Mouse (Mus musculus) small intestine, adult 2 months (tissue): Measurements from ENCODE around the gene Jade1. TPM values are rescaled to one million over a fixed set of nuclear protein-coding genes. Genes with fewer than 3 reads are reported as not detected.
A peak's percentile ranks its signal among the peaks of the same experiment; 100 is the strongest.

Source experiments
- H3K27ac ChIP-seq: fragments of 200-500 bp; 2 replicates; pipeline ENCODE4 v1.5.1; 2012; ENCODE audit warnings: low read depth, low read length, control low read depth, inconsistent platforms; ENCODE audit not compliant: insufficient read depth
- H3K27me3 ChIP-seq: fragments of 200-500 bp; 2 replicates; pipeline ENCODE4 v1.6.1; 2012; ENCODE audit warnings: mild to moderate bottlenecking, moderate library complexity, low read length, inconsistent platforms; ENCODE audit not compliant: control insufficient read depth, insufficient read depth
- H3K36me3 ChIP-seq: fragments of 200-500 bp; 2 replicates; pipeline ENCODE4 v1.6.1; 2012; ENCODE audit warnings: mild to moderate bottlenecking, low read length, control low read depth, inconsistent platforms; ENCODE audit not compliant: control insufficient read depth, insufficient read depth
- H3K4me1 ChIP-seq: fragments of 200-500 bp; 2 replicates; pipeline ENCODE4 v1.6.1; 2012; ENCODE audit warnings: low read length, inconsistent platforms, mixed read lengths; ENCODE audit not compliant: control insufficient read depth, insufficient read depth, insufficient read length
- H3K4me3 ChIP-seq: fragments of 200-500 bp; 2 replicates; pipeline ENCODE4 v1.5.1; 2012; ENCODE audit warnings: low read depth, mild to moderate bottlenecking, control low read depth, inconsistent platforms, low read length, moderate library complexity
- CTCF ChIP-seq: fragments of 200-500 bp; IDR thresholded peaks from 2 replicates; pipeline ENCODE4 v1.5.1; 2012; ENCODE audit warnings: low read depth, mild to moderate bottlenecking, control low read depth, inconsistent platforms, low read length, moderate library complexity, mixed read lengths; ENCODE audit not compliant: insufficient replicate concordance, insufficient read length; ENCODE audit errors: extremely low read depth
- POLR2A ChIP-seq: fragments of 200-500 bp; IDR thresholded peaks from 2 replicates; pipeline ENCODE4 v1.6.1; 2012; ENCODE audit warnings: low read depth, mild to moderate bottlenecking, control low read depth, inconsistent platforms, low read length, moderate library complexity
- WGBS: fragments of 180-500 bp; shearing (Covaris S2); methylation state at CpG from one replicate; pipeline ENCODE4 v1.1.7; 2018; 5-methylcytosine and 5-hydroxymethylcytosine counted together
- polyA plus RNA-seq: library from polyadenylated mRNA; depleted of rRNA; stranded (reverse); fragments of >200 nt; gene quantifications from 2 replicates; pipeline ENCODE4 v1.2.3, GENCODE M21; 2012

Gene Jade1
- polyA plus RNA-seq, 1 experiment = 18.5 TPM

DNA sequence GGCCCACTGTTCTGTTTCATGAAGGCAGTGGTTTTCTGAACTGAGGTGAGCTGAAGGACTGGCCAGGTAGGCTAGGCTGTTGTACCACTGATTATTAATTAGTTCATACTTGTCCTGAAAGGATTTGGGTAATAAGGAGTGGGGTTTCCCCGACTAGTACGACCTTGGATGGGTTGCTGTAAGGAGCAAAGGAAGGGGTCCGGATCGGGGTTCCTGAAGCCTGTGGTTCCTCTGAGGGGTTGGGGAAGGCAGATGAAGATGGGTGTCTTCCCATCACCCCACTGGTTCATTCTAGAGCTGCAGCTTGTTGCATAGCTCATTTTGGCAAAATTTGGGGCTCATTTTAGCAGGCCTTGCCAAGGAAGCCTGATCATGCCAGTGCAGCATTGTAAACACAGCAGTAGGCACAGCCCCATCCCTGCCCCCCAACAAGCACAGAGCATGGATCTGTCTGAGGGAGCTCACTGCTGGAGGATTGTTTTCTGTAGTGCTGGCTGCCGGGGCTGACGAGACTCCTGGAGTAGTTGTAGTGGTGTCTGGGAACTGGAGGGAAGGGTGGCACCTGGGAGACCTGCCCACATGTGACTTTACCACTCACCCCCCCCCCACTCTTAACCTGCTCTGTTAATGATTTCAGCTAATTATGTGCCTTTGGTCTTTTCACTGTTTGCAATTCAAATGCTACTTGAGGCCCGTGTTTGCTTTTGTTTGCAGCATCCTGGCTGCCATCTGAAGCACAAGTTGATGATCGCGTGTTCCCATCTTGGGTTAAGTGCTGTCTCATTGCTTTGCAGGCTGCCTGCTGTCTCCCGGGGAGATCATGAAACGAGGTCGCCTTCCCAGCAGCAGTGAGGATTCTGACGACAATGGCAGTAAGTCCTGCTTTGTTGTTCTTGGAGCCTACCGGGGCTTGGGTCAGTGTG lies 25.1 kb downstream of the Jade1 start:
- peak overlapping the region; percentile 80 for H3K27ac ChIP-seq
- H3K4me1 ChIP-seq = peaks cover 35% of the 10 kb centered on the region
- H3K4me3 ChIP-seq = no peak overlapping the region
- no peaks in the 10 kb centered on the region for H3K27me3 ChIP-seq
- WGBS = 27% methylated on average over 14 of the region's 14 CpGs
- H3K36me3 ChIP-seq = no peaks in the 10 kb centered on the region
- TF ChIP-seq CTCF (no peak), POLR2A (no peak)

DNA sequence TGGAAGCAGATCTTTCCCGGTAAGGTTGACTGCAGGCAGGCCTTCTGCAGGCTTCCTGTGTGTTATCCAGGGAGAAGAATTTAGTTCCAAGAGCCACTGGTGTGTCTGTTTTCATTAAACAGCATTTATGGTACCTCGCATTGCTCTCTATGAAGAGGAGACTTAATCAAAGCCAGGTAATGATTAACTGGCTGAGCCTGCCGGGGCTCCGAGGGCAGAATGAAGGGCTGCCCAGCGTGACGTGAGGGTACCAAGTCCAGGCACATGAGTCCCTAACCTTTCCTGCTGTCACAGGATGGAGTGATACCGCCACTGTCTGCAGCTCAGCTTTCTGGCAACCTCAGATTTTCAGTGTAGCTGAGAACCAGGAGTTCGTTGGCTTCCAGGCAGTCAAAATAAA lies 25.9 kb downstream of the Jade1 start:
- no peak for TF ChIP-seq CTCF
- no peak for TF ChIP-seq POLR2A
- H3K27me3 ChIP-seq = no peaks in the 10 kb centered on the region
- H3K4me3 ChIP-seq = no peak overlapping the region
- 27% methylated on average over 8 of the region's 8 CpGs for WGBS
- peak overlapping the region; percentile 95 for H3K27ac ChIP-seq
- H3K36me3 ChIP-seq = no peaks in the 10 kb centered on the region
- H3K4me1 ChIP-seq = peaks cover 37% of the 10 kb centered on the region

DNA sequence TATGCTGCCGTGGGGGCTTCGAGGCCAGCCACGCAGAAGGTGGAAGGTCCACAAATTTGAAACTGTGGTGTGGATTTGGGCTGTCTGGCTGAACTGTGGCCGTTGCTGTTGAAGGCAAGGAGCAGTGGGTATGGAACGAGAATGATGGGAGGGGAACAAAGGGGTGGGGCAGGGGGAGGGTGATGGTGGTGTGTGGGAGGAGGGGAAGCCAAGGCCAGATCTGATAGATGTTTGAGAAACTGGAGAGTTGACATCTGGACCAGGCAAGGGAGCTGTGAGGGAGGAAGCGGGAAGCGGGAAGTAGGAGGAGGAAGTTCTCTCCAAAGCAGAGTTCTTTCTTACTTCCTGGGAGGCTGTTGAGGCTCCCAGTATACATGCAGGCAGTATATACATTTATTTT lies 26.7 kb downstream of the Jade1 start:
- TF ChIP-seq POLR2A (0 out of 2 replicates have a peak, but pooled peaks have one; percentile 14), CTCF (no peak)
- H3K4me1 ChIP-seq = peaks cover 42% of the 10 kb centered on the region
- H3K27ac ChIP-seq = peak overlapping the region; percentile 95
- 39% methylated on average over 7 of the region's 7 CpGs for WGBS
- H3K4me3 ChIP-seq = no peak overlapping the region
- H3K36me3 ChIP-seq = no peaks in the 10 kb centered on the region
- no peaks in the 10 kb centered on the region for H3K27me3 ChIP-seq

DNA sequence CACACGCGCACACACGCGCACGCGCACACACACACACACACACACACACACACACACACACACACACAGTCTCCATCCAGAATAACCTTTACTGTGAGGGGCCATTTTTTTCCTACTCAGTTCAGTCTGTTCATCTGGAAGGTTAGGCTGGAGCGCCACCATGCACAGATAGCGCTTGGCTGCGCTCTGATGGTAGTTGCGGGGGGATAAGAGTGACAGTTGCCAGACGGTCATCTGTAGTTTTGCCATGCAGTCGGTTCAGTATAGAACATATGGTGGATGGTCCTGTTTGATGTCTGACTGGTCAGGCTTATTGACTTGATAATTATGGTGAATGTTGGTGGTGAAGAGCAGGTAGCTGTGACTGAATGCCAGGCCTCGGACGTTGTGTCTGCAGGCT lies 27.6 kb downstream of the Jade1 start:
- no peak overlapping the region for H3K4me3 ChIP-seq
- H3K27ac ChIP-seq = no peak overlapping the region; the same call in 1 of the 2 replicates
- H3K36me3 ChIP-seq = no peaks in the 10 kb centered on the region
- no peaks in the 10 kb centered on the region for H3K27me3 ChIP-seq
- WGBS = 86% methylated on average over 14 of the region's 14 CpGs
- H3K4me1 ChIP-seq = peaks cover 50% of the 10 kb centered on the region
- TF ChIP-seq POLR2A = no peak
- no peak for TF ChIP-seq CTCF

DNA sequence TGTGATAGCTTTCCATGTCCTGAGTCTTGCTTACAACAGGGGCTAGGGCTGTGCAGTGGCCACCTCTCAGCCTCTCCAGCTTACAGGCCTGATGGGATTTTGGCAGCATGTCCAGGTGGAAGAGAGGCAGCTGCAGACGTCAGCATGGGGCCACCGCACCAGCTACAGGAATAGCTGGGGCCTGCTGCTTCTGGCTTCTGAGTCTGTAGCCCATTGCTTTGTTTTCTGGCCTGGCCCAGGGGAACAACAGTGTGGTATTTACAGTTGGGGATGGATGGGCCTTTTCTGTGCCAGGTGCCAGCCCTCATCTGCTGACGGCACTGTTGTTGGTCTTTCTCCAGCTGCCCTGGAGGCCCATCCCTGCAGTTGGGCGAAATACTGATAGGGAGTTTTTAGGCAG lies 28.1 kb downstream of the Jade1 start:
- no peak for TF ChIP-seq POLR2A
- no peak for TF ChIP-seq CTCF
- Histone ChIP-seq H3K36me3 (no peaks in the 10 kb centered on the region), H3K4me1 (peaks cover 54% of the 10 kb centered on the region), H3K27ac (no peak overlapping the region), H3K4me3 (no peak overlapping the region), H3K27me3 (no peaks in the 10 kb centered on the region)
- WGBS = 39% methylated on average over 4 of the region's 4 CpGs

DNA sequence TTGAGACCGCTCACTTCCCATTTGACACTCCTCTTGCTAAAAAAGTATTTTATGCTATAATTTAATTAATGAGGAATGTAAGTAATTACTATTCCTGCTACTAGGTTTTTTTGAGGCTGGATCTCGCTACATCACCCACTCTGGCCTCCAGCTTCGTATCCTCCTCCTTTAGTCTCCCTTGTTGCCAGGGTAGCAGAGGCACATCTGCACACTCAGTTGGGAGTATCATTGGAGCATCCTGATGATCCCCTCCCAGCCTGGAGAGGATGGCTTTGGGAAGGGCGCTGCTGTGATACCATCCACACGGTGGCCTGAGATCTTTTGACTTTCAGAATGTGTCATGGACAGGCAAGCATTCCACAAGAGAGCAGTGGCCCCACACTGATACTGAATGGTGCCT lies 30.0 kb downstream of the Jade1 start:
- WGBS = 80% methylated on average over 5 of the region's 5 CpGs
- peaks cover 63% of the 10 kb centered on the region for H3K4me1 ChIP-seq
- TF ChIP-seq CTCF (no peak), POLR2A (no peak)

DNA sequence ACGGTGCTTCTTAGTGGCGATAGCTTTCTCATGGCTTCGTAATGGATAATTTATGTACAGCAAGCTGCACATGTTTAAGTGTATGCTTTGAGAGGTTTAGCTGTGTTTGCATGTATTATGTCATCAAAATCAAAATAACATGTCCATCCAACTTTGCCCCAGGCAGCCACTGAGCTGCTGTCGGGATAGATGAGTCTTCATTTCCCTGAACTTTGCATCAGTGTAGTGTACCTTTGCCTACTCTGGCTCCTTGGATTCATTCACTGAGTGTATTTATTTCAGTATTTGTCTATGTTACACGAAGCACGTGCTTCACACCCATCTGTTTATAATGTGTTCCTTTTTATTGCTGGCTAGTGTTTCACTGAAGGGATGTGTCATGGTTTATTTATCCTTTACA lies 30.8 kb downstream of the Jade1 start:
- H3K27me3 ChIP-seq = no peaks in the 10 kb centered on the region
- TF ChIP-seq CTCF (no peak), POLR2A (no peak)
- 0 out of 2 replicates have a peak overlapping the region, but pooled peaks have one; percentile 16 for H3K27ac ChIP-seq
- 0 out of 2 replicates have a peak, but pooled peaks cover 5% of the 10 kb centered on the region for H3K36me3 ChIP-seq
- H3K4me3 ChIP-seq = no peak overlapping the region
- 51% methylated on average over 6 of the region's 6 CpGs for WGBS
- H3K4me1 ChIP-seq = peaks cover 59% of the 10 kb centered on the region

More for the DNA sequence above, 30.0 kb downstream of the Jade1 start:
- Histone ChIP-seq H3K27ac (no peak overlapping the region), H3K36me3 (0 out of 2 replicates have a peak, but pooled peaks cover 5% of the 10 kb centered on the region), H3K27me3 (no peaks in the 10 kb centered on the region), H3K4me3 (no peak overlapping the region)
